Mouse (Mus musculus) small intestine, adult 2 months (tissue): ENCODE data around the gene Dyrk1a.

Experiments
- CTCF ChIP-seq: fragments of 200-500 bp; IDR thresholded peaks from 2 replicates; pipeline ENCODE4 v1.5.1; 2012; ENCODE audit warnings: low read depth, mild to moderate bottlenecking, control low read depth, inconsistent platforms, low read length, moderate library complexity, mixed read lengths; ENCODE audit not compliant: insufficient replicate concordance, insufficient read length; ENCODE audit errors: extremely low read depth
- POLR2A ChIP-seq: fragments of 200-500 bp; IDR thresholded peaks from 2 replicates; pipeline ENCODE4 v1.6.1; 2012; ENCODE audit warnings: low read depth, mild to moderate bottlenecking, control low read depth, inconsistent platforms, low read length, moderate library complexity

DNA sequence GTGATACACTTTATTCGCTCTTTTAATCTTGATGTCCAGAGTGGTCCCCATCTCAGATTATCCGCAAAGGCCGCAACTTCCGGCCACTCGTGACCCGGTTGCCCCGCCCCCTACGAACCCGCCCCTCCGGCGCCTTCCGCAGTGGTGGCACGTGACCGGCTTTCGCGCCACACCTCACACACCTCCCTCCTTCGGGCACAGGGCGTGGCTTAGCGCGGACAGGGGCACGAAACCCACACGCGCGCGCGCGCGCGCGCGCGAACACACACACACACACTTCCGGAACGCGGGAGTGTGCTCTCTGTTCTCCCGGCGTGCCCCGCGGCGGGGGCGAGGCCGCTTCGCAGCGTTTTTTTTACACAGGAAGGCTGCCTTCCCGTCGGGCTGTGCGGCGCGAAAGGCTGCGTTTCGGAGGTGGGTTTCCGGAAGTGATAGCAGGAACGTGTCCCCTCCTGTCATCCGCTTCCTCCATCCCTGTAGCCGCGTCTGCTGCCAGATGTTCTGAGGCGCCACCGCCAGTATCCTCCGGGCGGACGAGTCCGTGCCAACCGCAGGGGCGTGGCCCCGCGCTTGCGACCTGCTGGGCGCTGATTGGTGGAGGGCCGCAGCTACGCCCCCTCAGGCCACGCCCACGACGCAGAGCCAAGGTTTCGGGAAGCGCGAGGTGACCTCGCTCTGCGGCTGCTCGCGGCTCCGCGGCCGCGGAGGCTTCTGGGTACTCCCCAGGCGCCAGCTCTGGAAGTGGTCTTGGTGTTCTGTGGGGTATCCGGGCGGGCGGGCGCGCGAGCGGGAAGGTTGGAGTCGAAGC is 43.3 kb upstream of the Dyrk1a start, which contains the start of gene Vps26c:
- no peak for TF ChIP-seq CTCF
- TF ChIP-seq POLR2A = peak; percentile 87
